Mouse (Mus musculus): ENCODE results near the gene Lmbrd2. TPM values are rescaled to one million over a fixed set of nuclear protein-coding genes. Genes with fewer than 3 reads are reported as not detected.

Gene Lmbrd2
- polyA plus RNA-seq, 1 experiment, result 4.9 TPM

Other genes starting within 250 kb of the Lmbrd2 start
- gene Ranbp3l, start 172.6 kb upstream of the Lmbrd2 start, polyA plus RNA-seq (2012; rRNA removed), result 0.07 TPM in 1 of 2 replicates, not detected in the other
- gene Nadk2, start 69.3 kb upstream of the Lmbrd2 start, polyA plus RNA-seq (2012; rRNA removed), result 9.2 and 14.2 TPM in 2 replicates
- gene Skp2, start 14.9 kb downstream of the Lmbrd2 start, polyA plus RNA-seq (2012; rRNA removed), result 2.4 and 3.0 TPM in 2 replicates
- gene Ugt3a1, start 136.3 kb downstream of the Lmbrd2 start, polyA plus RNA-seq (2012; rRNA removed), result not detected in 2 replicates
- gene Ugt3a2, start 195.0 kb downstream of the Lmbrd2 start, polyA plus RNA-seq (2012; rRNA removed), result 0.04 TPM in 1 of 2 replicates, not detected in the other